Mouse (Mus musculus) heart, postnatal 14 days (tissue): Measurements from ENCODE around the gene Olfr527. TPM values are rescaled to one million over a fixed set of nuclear protein-coding genes. Genes with fewer than 3 reads are reported as not detected.

Experiments
- DNase-seq, 2 experiments: peaks; one replicate each; pipeline ENCODE4 v3.0.0; 2021 to 2022
- intact Hi-C: fragments of 180-260 bp; cut with DNase I; formaldehyde crosslinking; loops from one replicate; pipeline ENCODE4 v1.15.1; 2025
- long read RNA-seq, 2 experiments: library from polyadenylated mRNA; stranded (forward); transcript quantifications; one replicate each; pipeline ENCODE4 v2.0.0; 2021
- total RNA-seq, 2 experiments: library from RNA; stranded (reverse); gene quantifications; 2 replicates each; pipeline ENCODE4 v1.2.3; 2021

The Olfr527 gene
- not detected for total RNA-seq
- long read RNA-seq, experiment 1 = 0 reads
- long read RNA-seq, experiment 2 = 0 reads

- intact Hi-C loops = no loop called here
- no peak for DNase-seq
Measured at GRCm38 (mm10) chr7:140333717-140334116, at the start of gene Olfr527. TSS of gene Olfr527 (plus strand) at chr7:140334017.

GRCm38 (mm10) chr7:140295746-140296145, 38.1 kb upstream of the Olfr527 start:
- intact Hi-C loops = no loop called here
- no peak for DNase-seq

- intact Hi-C loops = no loop called here
- DNase-seq = no peak
Measured at GRCm38 (mm10) chr7:140296876-140297275, 36.9 kb upstream of the Olfr527 start.

GRCm38 (mm10) chr7:140299416-140299815, 34.4 kb upstream of the Olfr527 start:
- intact Hi-C loops = no loop called here

GRCm38 (mm10) chr7:140319861-140320385, 13.9 kb upstream of the Olfr527 start:
- intact Hi-C loops = no loop called here
- no peak for DNase-seq

More at GRCm38 (mm10) chr7:140299416-140299815, 34.4 kb upstream of the Olfr527 start:
- DNase-seq = no peak

GRCm38 (mm10) chr7:140320558-140320957, 13.3 kb upstream of the Olfr527 start, which contains the start of gene Olfr525:
TSS of gene Olfr525 (plus strand) at chr7:140320858.
- no peak for DNase-seq
- intact Hi-C loops = no loop called here

GRCm38 (mm10) chr7:140321135-140321534, 12.7 kb upstream of the Olfr527 start:
- no peak for DNase-seq
- intact Hi-C loops = no loop called here

- intact Hi-C loops = no loop called here
- no peak for DNase-seq
Measured at GRCm38 (mm10) chr7:140329766-140330304, 4.0 kb upstream of the Olfr527 start.

GRCm38 (mm10) chr7:140361571-140361970, 27.8 kb downstream of the Olfr527 start, which contains the start of gene Olfr60:
TSS of gene Olfr60 (minus strand) at chr7:140361671.
- intact Hi-C loops = no loop called here
- DNase-seq = no peak

GRCm38 (mm10) chr7:140374300-140374699, 40.5 kb downstream of the Olfr527 start:
- no peak for DNase-seq
- intact Hi-C loops = no loop called here

- DNase-seq = no peak
- intact Hi-C loops = no loop called here
Measured at GRCm38 (mm10) chr7:140376231-140376630, 42.4 kb downstream of the Olfr527 start, which contains the start of gene Olfr530. TSS of gene Olfr530 (minus strand) at chr7:140376331.

GRCm38 (mm10) chr7:140376911-140377310, 43.1 kb downstream of the Olfr527 start:
- no peak for DNase-seq
- intact Hi-C loops = no loop called here

Other genes with a start within 250 kb of the Olfr527 start
- not detected for gene Prap1, start 240.6 kb upstream of the Olfr527 start, total RNA-seq
- 10 to 100 TPM; 76.5 to 77.2 TPM for gene Fuom, start 231.6 kb upstream of the Olfr527 start, total RNA-seq
- 1 to 10 TPM; 3.6 to 3.9 TPM for gene Paox, start 218.2 kb upstream of the Olfr527 start, total RNA-seq
- 100 to 1,000 TPM; 298 to 315 TPM for gene Echs1, start 217.5 kb upstream of the Olfr527 start, total RNA-seq
- gene Mtg1, start 196.5 kb upstream of the Olfr527 start, total RNA-seq = 10 to 100 TPM; 28.1 to 29.3 TPM
- under 1 TPM; 0.32 to 0.41 TPM for gene Sprn, start 179.1 kb upstream of the Olfr527 start, total RNA-seq
- not detected for gene Olfr522, start 169.3 kb upstream of the Olfr527 start, total RNA-seq
- gene Olfr523, start 160.8 kb upstream of the Olfr527 start, total RNA-seq = not detected
- gene Olfr524, start 128.1 kb upstream of the Olfr527 start, total RNA-seq = not detected
- gene Cd163l1, start 115.8 kb upstream of the Olfr527 start, total RNA-seq = not detected
- under 1 TPM in 1 of 2 experiments, not detected in 1; 0.10 TPM for gene 5830411N06Rik, start 86.7 kb upstream of the Olfr527 start, total RNA-seq
- not detected for gene Olfr525, start 13.2 kb upstream of the Olfr527 start, total RNA-seq
- not detected for gene Olfr60, start 27.7 kb downstream of the Olfr527 start, total RNA-seq
- gene Olfr530, start 42.3 kb downstream of the Olfr527 start, total RNA-seq = not detected
- gene Olfr531, start 68.9 kb downstream of the Olfr527 start, total RNA-seq = not detected
- not detected for gene Olfr532, start 87.6 kb downstream of the Olfr527 start, total RNA-seq
- not detected for gene Olfr533, start 129.4 kb downstream of the Olfr527 start, total RNA-seq
- gene Olfr535, start 150.2 kb downstream of the Olfr527 start, total RNA-seq = not detected
- not detected for gene Olfr536, start 173.4 kb downstream of the Olfr527 start, total RNA-seq
- not detected for gene Olfr538, start 233.9 kb downstream of the Olfr527 start, total RNA-seq